27 mouse cellular contexts compared by ENCODE assay signal in the genomic region with DNA sequence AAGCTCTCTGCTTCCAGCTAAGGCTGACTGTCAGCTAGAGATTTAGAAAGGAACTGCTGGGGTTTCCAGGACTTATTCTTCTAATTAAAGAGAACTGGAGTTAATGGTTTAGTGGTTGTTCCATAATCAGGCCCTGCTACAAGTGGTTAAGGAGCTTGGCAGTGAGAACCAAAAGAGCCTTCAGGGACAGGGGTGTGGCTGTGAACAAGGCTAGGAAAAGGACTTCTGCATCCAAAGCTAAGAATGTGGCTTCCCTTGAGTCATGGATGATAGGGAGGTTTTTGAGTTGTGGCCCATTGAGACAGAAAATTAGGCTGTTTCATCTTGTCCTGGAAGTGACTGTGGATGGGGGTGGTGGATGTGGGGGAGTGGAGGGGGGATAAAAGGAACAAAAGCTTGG.
DNase-seq lines count a peak whose midpoint lies in the region; ATAC-seq lines count a peak whose summit lies in the region.
"Had no signal": no experiment of that assay in that cellular context is flagged by ENCODE, and none has a peak within 500 bp of the region (broad histone marks: within the 10 kb centered on the region; RNA-seq: fewer than 3 reads in every experiment).

No protein-coding gene starts in this region.

- H3K9ac ChIP-seq in heart, embryonic 11.5 days (ENCODE audit: low read depth, low read length), result no peak overlapping the region
- no peak overlapping the region for H3K9ac ChIP-seq in midbrain, embryonic 13.5 days (replicated peaks)
- H3K9ac ChIP-seq: embryonic facial prominence, embryonic 12.5 days; forebrain, embryonic 12.5 days; forebrain, embryonic 15.5 days; hindbrain, embryonic 14.5 days had no signal

- H3K27me3 ChIP-seq in heart, embryonic 11.5 days (ENCODE audit: control insufficient read depth, insufficient read depth, low read length), result no peaks in the 10 kb centered on the region
- no peaks in the 10 kb centered on the region for H3K27me3 ChIP-seq in heart, embryonic 10.5 days (ENCODE audit: insufficient read depth, poor library complexity, severe bottlenecking)
- no peaks in the 10 kb centered on the region for H3K27me3 ChIP-seq in midbrain, embryonic 13.5 days
- H3K27me3 ChIP-seq: CH12.LX; embryonic facial prominence, embryonic 12.5 days; forebrain, embryonic 12.5 days; forebrain, embryonic 15.5 days had no signal

- peak; percentile 25 for DNase-seq in gastrocnemius, adult 18-20 months (ENCODE audit: low spot score)
- no peak for DNase-seq in gastrocnemius, postnatal 4 days (ENCODE audit: low spot score in 2 of 2)
- DNase-seq in heart, adult 11 months, result peak; percentile 92
- DNase-seq in heart, adult 9 months (ENCODE audit: low spot score in 2 of 2), result peak; percentile 17 to 36
- no peak for DNase-seq in heart, embryonic 10.5 days (ENCODE audit: low spot score)
- DNase-seq in Muller cell, postnatal 12 days (ENCODE audit: inconsistent ontology term), result peak; percentile 7
- DNase-seq: adrenal gland, postnatal 10 days; adrenal gland, postnatal 36 days; B cell, adult 2 months; cerebellum, adult 18-20 months; cerebellum, adult 9-10 months; cerebellum, postnatal 14 days; heart, postnatal 36 days; kidney, adult 18-20 months; kidney, adult 9 months had no signal

- no peaks in the 10 kb centered on the region for H3K9me3 ChIP-seq in heart, embryonic 11.5 days (replicated peaks; ENCODE audit: control insufficient read depth, low read length)
- no peaks in the 10 kb centered on the region for H3K9me3 ChIP-seq in heart, embryonic 10.5 days
- H3K9me3 ChIP-seq in midbrain, embryonic 13.5 days, result no peaks in the 10 kb centered on the region
- H3K9me3 ChIP-seq: embryonic facial prominence, embryonic 12.5 days; forebrain, embryonic 12.5 days; forebrain, embryonic 15.5 days; G1E had no signal

- no peaks in the 10 kb centered on the region for H3K4me1 ChIP-seq in heart, embryonic 11.5 days (ENCODE audit: control insufficient read depth, insufficient read depth, low read length)
- no peaks in the 10 kb centered on the region for H3K4me1 ChIP-seq in heart, embryonic 10.5 days
- no peaks in the 10 kb centered on the region for H3K4me1 ChIP-seq in midbrain, embryonic 13.5 days (replicated peaks)
- H3K4me1 ChIP-seq: embryonic facial prominence, embryonic 12.5 days; forebrain, embryonic 12.5 days; forebrain, embryonic 15.5 days had no signal

- no peak overlapping the region for H3K4me3 ChIP-seq in heart, embryonic 11.5 days (ENCODE audit: low read depth, low read length)
- H3K4me3 ChIP-seq in heart, embryonic 10.5 days, result no peak overlapping the region
- no peak overlapping the region for H3K4me3 ChIP-seq in midbrain, embryonic 13.5 days (replicated peaks)
- H3K4me3 ChIP-seq: embryonic facial prominence, embryonic 12.5 days; erythroblast, embryonic 14.5 days; forebrain, embryonic 12.5 days; forebrain, embryonic 15.5 days had no signal

- no peak overlapping the region for H3K4me2 ChIP-seq in heart, embryonic 11.5 days
- no peak overlapping the region for H3K4me2 ChIP-seq in midbrain, embryonic 13.5 days (replicated peaks)
- H3K4me2 ChIP-seq: embryonic facial prominence, embryonic 12.5 days; forebrain, embryonic 12.5 days; forebrain, embryonic 15.5 days; hindbrain, embryonic 14.5 days had no signal

- H3K36me3 ChIP-seq in heart, embryonic 11.5 days (ENCODE audit: control insufficient read depth, insufficient read depth, low read length), result no peaks in the 10 kb centered on the region
- H3K36me3 ChIP-seq in heart, embryonic 10.5 days, result peaks cover 5% of the 10 kb centered on the region; the same call in 1 of the 2 replicates
- H3K36me3 ChIP-seq in midbrain, embryonic 13.5 days, result peaks cover 9% of the 10 kb centered on the region
- H3K36me3 ChIP-seq: forebrain, embryonic 15.5 days had no signal

- H3K27ac ChIP-seq in heart, embryonic 11.5 days (ENCODE audit: low read depth, low read length), result no peak overlapping the region
- H3K27ac ChIP-seq in heart, embryonic 10.5 days, result no peak overlapping the region
- no peak overlapping the region for H3K27ac ChIP-seq in midbrain, embryonic 13.5 days
- H3K27ac ChIP-seq: embryonic facial prominence, embryonic 12.5 days; forebrain, embryonic 12.5 days; forebrain, embryonic 15.5 days; hindbrain, embryonic 14.5 days; hindbrain, postnatal 0 days had no signal

- no peak for ATAC-seq in heart, embryonic 11.5 days (replicated peaks; ENCODE audit: insufficient number of reproducible peaks, low FRiP score, low TSS enrichment)
- no peak for ATAC-seq in midbrain, embryonic 13.5 days
- ATAC-seq: forebrain, embryonic 15.5 days; hindbrain, postnatal 0 days; inflammation-experienced regulatory T-cells, adult 6 months; intestine, embryonic 16.5 days had no signal

Comparison
In these comparisons a context has a peak if more than half of its experiments do, and no peak if none do; other contexts are left out.
1. DNase-seq: peak in gastrocnemius, adult 18-20 months (single experiment), heart, adult 11 months (single experiment), heart, adult 9 months (2 of 2) and Muller cell, postnatal 12 days (single experiment); none in gastrocnemius, postnatal 4 days (0 of 2) and heart, embryonic 10.5 days (single experiment).